Mouse (Mus musculus) urinary bladder, postnatal 36 days (tissue): ENCODE data around the gene Kpna3.
"Not testable (repeated sequence)": the region's sequence is repeated elsewhere in the genome, so short reads cannot be mapped to it uniquely, and the experiment has no call there.

Source experiments
- DNase-seq, 2 experiments: peaks; one replicate each; pipeline ENCODE4 v3.0.0; 2022; ENCODE audit warnings: low spot score in 2 of 2, mixed read lengths in 1 of 2

Gene Kpna3

GRCm38 (mm10) chr14:61404941-61405340, 34.7 kb downstream of the Kpna3 start:
- DNase-seq, result no peak

DNA sequence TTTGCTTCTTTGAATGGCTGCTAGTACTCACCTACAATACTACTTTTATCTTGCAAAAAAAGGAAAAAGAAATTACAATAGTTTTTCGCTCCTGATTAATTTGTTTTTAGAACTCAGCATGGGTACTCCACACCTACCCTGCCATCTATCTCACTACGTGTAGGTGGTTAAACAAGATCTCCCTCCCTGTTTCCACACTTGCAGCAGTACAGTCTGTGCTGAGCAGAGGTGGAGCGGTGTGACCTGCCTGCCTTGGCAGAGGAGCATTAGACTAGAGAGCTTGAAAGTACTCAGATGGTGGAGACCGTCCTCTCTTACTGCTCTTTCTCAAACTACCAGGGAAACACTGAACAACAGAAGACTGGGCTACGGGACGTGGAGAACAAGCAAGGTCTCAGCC, 44.9 kb downstream of the Kpna3 start:
- DNase-seq, result no peak

DNA sequence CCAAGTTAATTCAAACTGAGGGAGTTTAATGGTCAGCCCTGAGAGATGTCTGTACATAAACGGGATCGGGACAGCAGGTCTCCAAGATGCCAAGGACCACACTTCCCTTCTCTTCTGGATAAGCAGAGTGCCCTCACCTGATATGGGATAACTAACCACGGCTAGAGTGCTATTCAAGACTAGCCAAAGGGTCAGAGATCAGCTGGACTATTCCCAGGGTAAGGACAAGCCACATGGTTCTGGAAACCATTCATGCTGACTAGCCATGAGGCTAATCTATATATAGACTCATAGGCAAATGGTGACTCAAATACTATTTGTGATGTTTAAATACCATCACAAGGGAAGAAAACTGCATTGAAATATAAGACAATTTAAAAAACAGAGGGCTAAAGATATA, 49.1 kb downstream of the Kpna3 start:
- DNase-seq, result no peak

DNA sequence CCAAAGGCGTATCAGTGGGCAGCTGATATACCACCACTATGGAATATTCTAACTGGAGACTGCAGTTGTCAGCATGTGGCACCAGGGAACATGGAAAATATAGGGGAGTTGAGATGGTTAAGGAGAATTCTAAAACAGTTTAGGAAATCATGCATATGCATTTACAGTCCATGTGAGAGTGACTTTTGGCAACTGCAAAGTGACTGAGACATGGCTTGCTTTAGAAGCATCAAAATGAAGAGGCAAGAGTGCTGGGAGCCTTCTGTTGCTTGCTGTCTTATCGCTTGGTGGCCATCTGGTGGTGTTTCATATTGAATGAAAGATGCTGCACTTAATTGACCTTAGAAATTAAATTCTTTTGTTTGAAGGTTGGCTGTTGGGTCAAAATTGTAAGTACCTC, 72.4 kb downstream of the Kpna3 start:
- no peak for DNase-seq

DNA sequence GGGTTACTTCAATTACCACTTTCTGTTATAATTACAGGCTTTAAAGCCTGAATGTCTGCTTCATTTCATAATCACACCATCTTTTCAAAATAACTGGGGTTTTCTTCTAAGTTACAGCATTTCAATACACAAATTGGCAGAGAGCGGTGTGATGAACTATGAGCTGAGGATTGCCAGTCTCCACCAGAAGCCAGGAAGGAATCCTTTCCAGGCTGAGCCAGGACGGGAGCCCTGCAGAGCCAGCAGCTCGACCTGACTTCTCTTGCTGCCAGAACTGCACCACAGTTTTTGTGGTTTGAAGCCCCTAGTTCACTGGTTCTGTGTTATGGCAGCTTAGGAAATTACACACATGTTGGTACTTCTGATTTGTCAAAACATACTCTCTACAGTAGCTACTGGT, 75.0 kb downstream of the Kpna3 start:
- no peak for DNase-seq

- no peak for DNase-seq
Measured at GRCm38 (mm10) chr14:61363734-61364133, 75.9 kb downstream of the Kpna3 start.

- DNase-seq, result no peak
Measured at GRCm38 (mm10) chr14:61362268-61362667, 77.4 kb downstream of the Kpna3 start.

DNA sequence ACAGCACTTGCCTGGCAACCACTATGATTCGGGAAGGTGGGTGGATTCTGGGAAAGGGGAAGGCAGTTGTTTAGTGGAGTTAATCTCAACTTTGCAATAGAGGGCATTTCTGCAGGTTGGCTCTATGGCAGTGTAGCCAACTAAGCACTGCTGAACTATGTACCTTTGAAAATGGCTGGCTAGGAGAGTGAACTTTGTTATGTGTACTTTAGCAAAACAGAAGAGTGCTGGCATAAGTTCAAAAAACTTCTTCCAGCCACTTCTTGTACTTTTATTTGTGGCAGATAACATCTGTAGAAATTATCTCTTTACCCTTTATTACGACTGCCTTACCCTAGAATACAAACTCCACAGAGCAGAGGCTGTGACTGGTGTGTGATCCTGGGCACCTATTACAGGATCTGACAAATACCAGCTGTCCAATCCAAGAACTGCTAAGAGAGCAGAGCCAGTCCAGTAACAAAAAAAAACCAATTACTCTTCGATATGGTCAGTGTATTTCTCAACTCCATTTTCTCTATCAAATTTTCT, 78.6 kb downstream of the Kpna3 start:
- DNase-seq, result no peak

- peak; percentile 90 to 95 for DNase-seq
Measured at GRCm38 (mm10) chr14:61360131-61360980, 79.3 kb downstream of the Kpna3 start, which contains the start of gene Ebpl. Gene Ebpl (minus strand): TSS chr14:61360439.

DNA sequence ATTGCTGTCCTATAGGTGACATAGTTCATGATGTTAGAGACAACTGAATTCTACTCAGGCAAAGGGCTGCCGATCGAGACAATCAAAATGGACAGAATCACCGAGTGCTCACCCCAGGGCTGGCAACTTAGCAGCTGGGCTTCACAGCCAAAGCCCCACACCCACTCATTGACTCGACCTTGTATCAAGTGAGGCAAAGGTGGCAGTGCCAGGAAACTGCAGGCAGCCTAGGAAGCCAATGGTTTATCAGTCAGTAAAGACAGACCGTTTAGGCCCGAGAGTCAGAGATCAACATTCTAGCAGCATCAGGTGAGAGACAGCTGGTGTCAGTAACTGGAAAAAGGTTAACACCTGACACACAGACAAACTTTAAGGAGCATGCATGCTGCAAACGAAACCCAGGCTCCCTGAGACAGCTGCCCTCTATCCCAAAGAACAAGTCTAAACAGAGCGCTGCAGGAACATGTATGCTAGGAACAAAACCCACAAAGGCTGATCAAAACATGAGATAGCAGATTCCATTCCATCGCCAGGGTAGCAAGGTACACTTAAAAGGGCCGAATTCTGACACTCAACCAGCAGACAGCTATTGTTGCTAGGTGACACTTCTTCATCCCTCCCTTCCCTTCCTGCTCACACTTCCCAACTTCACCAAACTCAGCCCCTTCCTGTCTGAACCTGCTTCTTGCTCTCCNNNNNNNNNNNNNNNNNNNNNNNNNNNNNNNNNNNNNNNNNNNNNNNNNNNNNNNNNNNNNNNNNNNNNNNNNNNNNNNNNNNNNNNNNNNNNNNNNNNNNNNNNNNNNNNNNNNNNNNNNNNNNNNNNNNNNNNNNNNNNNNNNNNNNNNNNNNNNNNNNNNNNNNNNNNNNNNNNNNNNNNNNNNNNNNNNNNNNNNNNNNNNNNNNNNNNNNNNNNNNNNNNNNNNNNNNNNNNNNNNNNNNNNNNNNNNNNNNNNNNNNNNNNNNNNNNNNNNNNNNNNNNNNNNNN, 85.1 kb downstream of the Kpna3 start:
- DNase-seq, result no peak

DNA sequence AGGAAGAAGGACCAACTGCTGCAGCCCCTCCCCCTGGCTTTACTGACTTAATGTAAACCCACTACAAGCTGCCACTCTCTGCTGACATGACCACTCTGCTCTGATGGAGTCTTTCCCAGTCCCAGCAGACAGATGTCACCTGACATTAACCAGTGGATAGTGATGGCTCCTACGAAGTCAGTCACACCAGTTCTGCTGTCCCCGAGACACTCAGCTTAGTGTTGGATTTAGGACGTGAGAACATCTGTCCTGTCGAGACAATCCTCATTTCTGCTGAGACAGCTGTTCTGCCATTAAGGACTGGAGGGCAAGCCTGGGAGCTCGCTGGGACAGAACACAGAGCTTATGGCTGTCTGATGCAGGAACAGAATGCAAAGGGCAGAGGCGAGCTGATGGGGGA, 88.9 kb downstream of the Kpna3 start:
- DNase-seq, result no peak

DNA sequence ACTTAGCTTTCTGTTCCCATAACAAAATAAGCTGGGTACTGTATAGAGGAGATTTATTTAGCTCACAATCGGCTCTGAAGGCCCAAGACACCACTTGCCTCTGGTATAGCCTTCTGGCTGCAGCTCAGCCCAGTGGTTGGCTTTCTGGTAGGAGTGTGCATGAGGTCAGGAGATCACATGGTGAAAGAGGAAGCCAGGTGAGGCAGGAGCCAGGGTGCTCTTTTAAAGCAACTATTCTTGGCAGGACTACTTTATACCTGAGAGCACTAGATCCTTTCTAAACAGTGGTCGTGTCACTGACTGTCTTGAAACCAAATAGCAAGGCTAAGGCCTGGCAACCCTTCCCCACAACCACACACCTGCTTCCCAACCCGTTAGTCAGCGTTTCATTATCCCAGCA, 89.8 kb downstream of the Kpna3 start:
- no peak for DNase-seq

DNA sequence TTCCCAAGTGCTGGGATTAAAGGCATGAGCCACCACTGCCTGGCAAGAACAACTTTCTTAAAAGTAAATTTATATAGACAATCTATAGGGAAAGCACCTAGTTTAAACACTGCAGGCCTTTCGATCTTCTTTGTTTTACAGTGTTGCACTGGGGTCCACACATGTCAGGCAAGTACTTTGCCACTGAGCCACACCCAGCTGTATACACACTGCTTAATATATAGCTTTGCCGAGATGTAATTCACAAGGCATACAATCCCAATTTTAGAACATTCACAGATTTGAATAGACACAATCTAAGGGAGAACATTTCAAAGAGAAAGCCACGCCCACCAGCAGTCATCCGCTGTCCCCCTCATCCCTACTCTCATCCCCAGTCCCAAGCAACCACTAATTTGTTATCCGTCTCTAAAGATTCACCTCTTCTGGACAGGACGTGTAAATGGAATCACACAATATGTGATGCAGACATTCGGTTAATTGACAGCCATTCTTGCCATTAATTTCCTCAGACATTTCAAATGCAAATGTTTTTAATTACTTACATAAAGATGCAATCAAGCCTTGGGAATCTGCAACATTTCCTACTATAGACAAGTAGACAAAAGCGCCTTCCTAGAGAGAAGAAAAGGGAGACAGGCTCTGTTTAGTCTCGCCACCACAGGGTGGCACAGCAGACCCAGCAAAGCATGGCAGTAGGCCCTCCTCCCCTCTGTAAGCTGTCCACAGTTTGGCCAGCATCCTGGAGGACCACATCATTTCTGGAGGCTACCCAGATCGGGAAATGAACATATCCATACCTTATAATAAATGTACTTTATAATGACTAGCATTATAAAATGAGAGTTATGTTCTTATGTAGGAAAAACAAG, 92.6 kb downstream of the Kpna3 start:
- no peak for DNase-seq

DNA sequence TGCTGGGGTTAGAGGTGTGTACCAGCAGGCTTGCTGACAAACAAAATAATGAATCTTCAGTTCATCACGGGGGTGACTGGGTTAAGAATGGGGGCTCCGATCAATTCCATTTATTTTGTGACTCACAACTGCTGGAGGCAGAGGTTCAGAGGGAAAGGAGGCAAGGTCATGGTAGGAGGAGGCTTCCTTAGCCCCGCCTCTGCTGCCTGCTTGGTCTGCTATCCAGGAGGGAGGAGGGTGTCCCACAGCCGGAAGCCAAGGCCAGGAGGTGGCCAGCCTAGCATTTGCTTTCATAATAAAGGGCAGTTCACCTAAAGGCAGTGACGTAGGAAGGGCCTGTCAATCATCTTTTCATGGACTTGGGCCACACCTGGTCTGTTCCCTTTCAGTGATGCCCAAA, 95.1 kb downstream of the Kpna3 start:
- no peak for DNase-seq

- no peak for DNase-seq
Measured at GRCm38 (mm10) chr14:61339381-61339780, 100.3 kb downstream of the Kpna3 start.

- DNase-seq, result peak; percentile 72 to 73
Measured at GRCm38 (mm10) chr14:61330996-61331561, 108.6 kb downstream of the Kpna3 start.

GRCm38 (mm10) chr14:61330591-61330990, 109.1 kb downstream of the Kpna3 start:
- no peak for DNase-seq

GRCm38 (mm10) chr14:61327618-61328450, 111.8 kb downstream of the Kpna3 start:
- peak; percentile 30 to 52 for DNase-seq

- not testable (repeated sequence) for DNase-seq
Measured at GRCm38 (mm10) chr14:61327007-61327406, 112.7 kb downstream of the Kpna3 start.

DNA sequence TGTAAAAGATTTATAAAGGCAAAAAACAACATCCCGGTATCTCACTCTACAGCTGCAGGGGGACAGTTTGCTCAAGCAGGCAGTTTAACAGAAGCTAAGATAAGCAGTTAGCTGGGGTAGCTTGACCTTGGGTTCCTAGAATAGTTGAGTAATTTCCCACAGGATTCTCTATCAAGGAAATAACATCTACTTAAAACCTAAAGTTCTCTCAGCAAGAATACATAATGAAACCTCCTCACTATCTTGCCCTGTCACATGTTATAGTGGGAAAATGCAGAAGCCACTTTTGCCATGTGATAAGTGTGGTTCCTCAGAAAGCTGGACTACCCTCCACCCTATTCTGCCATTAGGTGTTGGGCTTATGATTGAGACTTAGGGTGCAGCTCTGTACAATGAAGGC, 116.9 kb downstream of the Kpna3 start:
- no peak for DNase-seq
